Mouse (Mus musculus) forebrain, embryonic 14.5 days (tissue): ENCODE data around the gene Zim1. TPM values are rescaled to one million over a fixed set of nuclear protein-coding genes. Genes with fewer than 3 reads are reported as not detected.

Source experiments
- ATAC-seq: fragments of 200-750 bp; cut with Nextera tagmentation; 2 replicates; pipeline ENCODE4 v1.8.0; 2017; ENCODE audit warnings: mild to moderate bottlenecking, moderate library complexity
- DNase-seq: peaks from one replicate; pipeline ENCODE4 v3.0.0-alpha.2; 2015; ENCODE audit warnings: low spot score
- H3K27ac ChIP-seq: fragments of 300-500 bp; sonication (generic); 2 replicates; pipeline ENCODE4 v1.5.1; 2014; ENCODE audit warnings: low read depth, mild to moderate bottlenecking, control low read depth, low read length, moderate library complexity
- H3K27me3 ChIP-seq: fragments of 300-500 bp; sonication (generic); replicated peaks from 2 replicates; pipeline ENCODE4 v1.6.1; 2014; ENCODE audit warnings: low read length, control low read depth, mixed read lengths; ENCODE audit not compliant: control insufficient read depth, insufficient read depth
- H3K36me3 ChIP-seq: fragments of 300-500 bp; sonication (generic); 2 replicates; pipeline ENCODE4 v1.6.1; 2014; ENCODE audit warnings: low read length, control low read depth; ENCODE audit not compliant: control insufficient read depth, insufficient read depth
- H3K4me1 ChIP-seq: fragments of 300-500 bp; sonication (generic); 2 replicates; pipeline ENCODE4 v1.6.1; 2014; ENCODE audit warnings: antibody characterized with exemption, low read length, control low read depth; ENCODE audit not compliant: control insufficient read depth, insufficient read depth
- H3K4me2 ChIP-seq: fragments of 300-500 bp; sonication (generic); 2 replicates; pipeline ENCODE4 v1.6.1; 2014; ENCODE audit warnings: mild to moderate bottlenecking, control low read depth, low read length
- H3K4me3 ChIP-seq: fragments of 300-500 bp; sonication (generic); 2 replicates; pipeline ENCODE4 v1.5.1; 2014; ENCODE audit warnings: low read depth, low read length, control low read depth
- H3K9ac ChIP-seq: fragments of 300-500 bp; sonication (generic); 2 replicates; pipeline ENCODE4 v1.6.1; 2014; ENCODE audit warnings: mild to moderate bottlenecking, low read length, control low read depth, moderate library complexity
- H3K9me3 ChIP-seq: fragments of 300-500 bp; sonication (generic); replicated peaks from 2 replicates; pipeline ENCODE4 v1.6.1; 2016; ENCODE audit warnings: low read length, control low read depth, mixed read lengths; ENCODE audit not compliant: control insufficient read depth
- WGBS: fragments of 180-500 bp; shearing (Covaris S2); extraction: QIAGEN DNeasy Blood & Tissue Kit; methylation state at CpG from one replicate; pipeline ENCODE4 v1.1.7; 2014; 5-methylcytosine and 5-hydroxymethylcytosine counted together
- polyA plus RNA-seq: library from polyadenylated mRNA; unstranded; fragments of >200 nt; fragmentation: Nextera tagmentation; extraction: Ambion mirVana; gene quantifications from 2 replicates; pipeline ENCODE4 v1.2.1, GENCODE M21; 2014

Zim1 gene
- polyA plus RNA-seq, 1 experiment from 2014 or later: 4.3 TPM

DNA sequence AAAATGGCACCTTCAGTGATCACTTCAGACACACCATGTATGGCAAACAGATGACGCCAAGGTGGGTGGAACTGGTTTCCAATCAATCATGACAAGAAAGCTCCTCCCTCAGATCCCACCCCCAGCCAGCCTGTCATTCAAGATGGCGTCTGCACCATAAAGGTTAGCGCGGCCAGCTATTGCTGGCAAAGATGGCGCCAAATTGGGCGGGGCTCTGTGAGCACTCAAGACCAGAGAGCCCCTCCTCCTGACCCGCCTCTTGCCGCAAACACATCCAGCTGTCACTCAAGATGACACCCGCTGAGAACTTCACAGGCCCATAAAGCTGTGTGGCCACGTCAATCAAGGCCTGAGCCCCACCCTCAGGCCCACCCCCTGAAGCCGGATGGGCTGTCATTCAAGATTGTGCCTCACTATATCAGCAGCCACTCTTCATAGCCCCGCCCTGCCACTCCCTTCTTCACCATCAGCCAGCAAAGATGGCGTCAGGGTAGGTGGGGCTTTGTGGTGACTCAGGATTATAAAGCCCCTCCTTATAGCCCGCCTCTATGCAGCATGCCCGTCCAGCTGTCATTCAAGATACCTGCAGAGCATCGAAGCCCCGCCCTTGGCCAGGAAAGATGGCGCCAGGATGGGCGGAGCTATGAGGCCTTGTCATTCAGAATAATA is 32.1 kb upstream of the Zim1 start:
- peak overlapping the region; percentile 42 for H3K4me2 ChIP-seq
- H3K27ac ChIP-seq: peak overlapping the region; percentile 97
- H3K9ac ChIP-seq: peak overlapping the region; percentile 46; the same call in 1 of the 2 replicates
- DNase-seq: peak; percentile 99
- H3K4me3 ChIP-seq: peak overlapping the region; percentile 56
- H3K27me3 ChIP-seq: no peaks in the 10 kb centered on the region
- ATAC-seq: peak; percentile 77
- H3K4me1 ChIP-seq: no peaks in the 10 kb centered on the region
- WGBS: 50% methylated on average over 19 of the region's 19 CpGs
- H3K36me3 ChIP-seq: peaks cover 12% of the 10 kb centered on the region
- peaks cover 26% of the 10 kb centered on the region for H3K9me3 ChIP-seq

DNA sequence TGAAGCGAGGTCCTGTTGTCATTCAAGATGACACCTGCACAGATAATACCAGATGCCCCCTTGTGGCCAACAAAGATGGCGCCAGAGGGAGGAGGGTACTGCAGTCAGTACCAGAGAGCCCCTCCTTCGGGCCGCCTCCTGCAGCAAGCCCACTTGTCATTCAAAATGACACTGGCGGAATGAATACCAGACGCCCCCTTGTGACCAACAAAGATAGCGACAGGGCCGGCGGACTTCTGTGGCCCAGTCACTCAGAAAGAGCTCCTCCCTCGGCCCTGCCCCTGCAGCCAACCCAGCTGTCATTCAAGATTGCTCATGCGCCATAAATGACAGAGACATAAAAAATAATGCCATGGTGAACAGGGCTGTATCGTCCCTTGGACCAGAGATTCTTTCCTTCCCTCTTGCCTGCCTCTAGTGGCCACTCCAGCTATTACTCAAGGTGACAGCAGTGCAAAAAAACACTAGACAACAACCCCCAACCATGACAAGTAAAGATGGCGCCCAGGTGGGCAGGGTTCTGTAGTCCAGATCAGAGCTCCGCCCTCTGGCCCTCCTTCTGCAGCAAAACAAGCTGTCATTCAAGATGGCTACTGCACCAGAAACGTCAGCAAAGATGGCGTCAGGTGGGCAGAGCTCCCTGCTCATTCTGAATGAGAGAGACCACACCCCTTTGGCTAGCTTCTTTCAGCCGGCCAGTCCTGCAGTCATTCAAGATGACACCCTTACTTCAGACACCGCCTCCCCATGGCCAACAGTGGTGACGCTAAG is 31.3 kb upstream of the Zim1 start:
- H3K27ac ChIP-seq: peak overlapping the region; percentile 97
- peak overlapping the region; percentile 46 for H3K9ac ChIP-seq
- ATAC-seq: peak; percentile 64
- H3K27me3 ChIP-seq: no peaks in the 10 kb centered on the region
- H3K36me3 ChIP-seq: peaks cover 12% of the 10 kb centered on the region
- H3K4me3 ChIP-seq: peak overlapping the region; percentile 56
- DNase-seq: peak; percentile 96
- H3K9me3 ChIP-seq: peaks cover 26% of the 10 kb centered on the region
- no peaks in the 10 kb centered on the region for H3K4me1 ChIP-seq
- H3K4me2 ChIP-seq: peak overlapping the region; percentile 42
- 53% methylated on average over 19 of the region's 19 CpGs for WGBS

DNA sequence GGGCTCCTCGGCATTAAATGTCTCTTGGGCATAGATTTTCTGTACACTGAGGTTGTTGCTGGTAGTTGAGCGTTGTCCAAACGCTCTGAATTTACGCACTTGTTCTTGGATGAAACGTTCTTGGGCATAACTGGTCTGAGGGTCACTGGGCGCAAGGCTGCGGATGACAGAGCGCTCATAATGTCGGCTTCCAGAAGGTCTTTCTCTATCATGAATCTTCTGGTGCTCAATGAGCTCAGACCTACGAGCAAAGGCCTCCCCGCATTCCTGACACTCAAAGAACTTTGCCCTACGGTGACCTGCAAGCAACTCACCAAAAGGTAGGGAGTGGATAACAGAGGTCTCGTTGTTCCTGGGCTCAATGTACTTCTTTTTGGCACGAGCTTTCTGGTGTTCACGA is 13.1 kb upstream of the Zim1 start:
- Histone ChIP-seq H3K27ac (no peak overlapping the region), H3K4me3 (no peak overlapping the region), H3K27me3 (no peaks in the 10 kb centered on the region), H3K4me1 (no peaks in the 10 kb centered on the region), H3K36me3 (peaks cover 54% of the 10 kb centered on the region), H3K9me3 (no peaks in the 10 kb centered on the region), H3K4me2 (no peak overlapping the region), H3K9ac (no peak overlapping the region)
- WGBS: 95% methylated on average over 15 of the region's 15 CpGs
- no peak for DNase-seq
- no peak for ATAC-seq

DNA sequence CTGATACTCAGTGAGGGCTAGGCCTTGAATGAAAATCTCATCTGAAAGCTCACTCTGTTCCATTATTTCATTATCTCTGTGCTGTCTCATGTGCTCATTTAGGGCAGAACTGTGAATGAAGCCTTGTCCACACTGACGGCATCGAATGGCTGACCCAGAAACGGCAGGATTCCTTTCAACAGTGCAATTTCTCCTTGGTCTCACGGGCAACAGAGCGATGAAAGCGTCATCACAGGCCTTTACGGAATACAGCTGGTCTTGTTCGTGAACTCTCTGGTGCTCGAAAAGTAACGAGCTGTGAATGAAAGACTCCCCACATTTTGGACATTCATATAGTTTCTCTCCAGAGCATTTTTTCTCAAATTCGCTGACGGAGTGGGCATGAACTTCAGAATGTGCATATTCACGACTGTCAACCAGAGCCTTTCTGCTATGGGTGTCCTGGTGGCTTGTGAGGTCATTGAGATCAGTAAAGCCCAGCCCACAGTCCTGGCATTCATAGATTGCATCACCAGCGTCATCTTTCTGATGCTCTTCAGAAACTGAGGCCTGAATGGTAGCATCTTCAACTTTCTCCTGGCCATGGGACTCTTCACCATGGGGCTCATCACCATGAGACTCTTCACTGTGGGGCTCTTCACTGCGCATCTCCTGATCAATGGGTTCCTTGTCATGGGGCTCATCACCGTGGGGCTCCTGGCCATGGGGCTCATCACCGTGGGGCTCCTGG is 12.4 kb upstream of the Zim1 start:
- no peak for ATAC-seq
- no peaks in the 10 kb centered on the region for H3K9me3 ChIP-seq
- 86% methylated on average over 17 of the region's 17 CpGs for WGBS
- no peak overlapping the region for H3K4me2 ChIP-seq
- no peaks in the 10 kb centered on the region for H3K4me1 ChIP-seq
- peaks cover 50% of the 10 kb centered on the region for H3K36me3 ChIP-seq
- H3K4me3 ChIP-seq: no peak overlapping the region
- no peaks in the 10 kb centered on the region for H3K27me3 ChIP-seq
- DNase-seq: no peak
- H3K27ac ChIP-seq: no peak overlapping the region
- H3K9ac ChIP-seq: no peak overlapping the region

DNA sequence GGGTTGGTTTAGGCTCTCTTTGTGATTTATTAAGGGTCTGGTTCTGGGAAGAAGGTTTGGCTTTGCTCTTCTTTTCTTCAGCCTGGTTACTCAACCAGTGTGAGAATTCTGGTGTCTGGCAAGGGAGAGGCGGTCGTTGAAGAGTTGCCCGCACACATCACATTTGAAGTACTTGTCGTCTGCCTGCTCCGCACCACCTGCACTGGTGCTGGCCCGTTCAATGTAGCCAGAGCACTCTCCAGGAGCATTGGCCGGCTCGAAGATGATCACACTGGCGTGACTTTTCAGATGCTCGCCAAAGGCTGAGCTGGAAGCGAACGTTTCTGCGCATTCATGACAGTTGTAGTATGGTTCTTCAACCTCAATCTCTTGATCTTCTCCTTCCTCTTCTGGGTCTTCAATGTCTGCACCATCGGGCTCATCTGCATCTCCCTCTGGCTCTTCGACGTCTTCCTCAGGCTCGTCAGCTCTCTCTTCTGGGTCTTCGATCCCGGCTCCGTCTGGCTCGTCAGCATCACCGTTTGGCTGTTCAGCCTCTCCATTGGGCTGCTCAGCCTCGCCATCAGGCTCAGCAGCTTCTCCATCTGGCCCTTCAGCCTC is 11.3 kb upstream of the Zim1 start:
- Histone ChIP-seq H3K4me3 (no peak overlapping the region), H3K9ac (no peak overlapping the region), H3K4me2 (no peak overlapping the region), H3K4me1 (no peaks in the 10 kb centered on the region), H3K27me3 (no peaks in the 10 kb centered on the region), H3K36me3 (peaks cover 45% of the 10 kb centered on the region), H3K9me3 (no peaks in the 10 kb centered on the region), H3K27ac (no peak overlapping the region)
- no peak for ATAC-seq
- DNase-seq: no peak
- 96% methylated on average over 23 of the region's 23 CpGs for WGBS

DNA sequence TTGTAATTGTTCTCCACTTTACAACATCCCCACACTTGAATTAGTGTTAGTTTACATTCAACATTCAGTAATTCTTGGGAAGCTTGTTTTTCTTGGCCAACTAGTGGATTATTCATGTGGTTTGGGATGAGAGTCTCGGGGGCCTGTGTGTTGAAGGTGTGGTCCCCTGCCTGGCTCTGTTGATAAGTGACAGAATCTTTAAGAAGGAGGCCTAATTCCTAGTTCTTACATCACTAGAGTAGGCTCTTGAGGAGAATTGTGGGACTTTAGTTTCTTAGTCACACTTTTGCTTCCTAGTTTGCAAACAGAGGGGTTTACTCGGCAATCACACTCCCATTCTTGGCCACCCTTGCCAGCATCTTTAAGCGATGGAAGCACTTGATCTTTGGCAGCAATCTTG is 3.0 kb upstream of the Zim1 start:
- Histone ChIP-seq H3K4me1 (no peaks in the 10 kb centered on the region), H3K4me2 (no peak overlapping the region), H3K4me3 (no peak overlapping the region), H3K9me3 (no peaks in the 10 kb centered on the region), H3K9ac (no peak overlapping the region), H3K27ac (no peak overlapping the region), H3K27me3 (no peaks in the 10 kb centered on the region), H3K36me3 (no peaks in the 10 kb centered on the region)
- no peak for DNase-seq
- 79% methylated on average over 3 of the region's 3 CpGs for WGBS
- no peak for ATAC-seq

DNA sequence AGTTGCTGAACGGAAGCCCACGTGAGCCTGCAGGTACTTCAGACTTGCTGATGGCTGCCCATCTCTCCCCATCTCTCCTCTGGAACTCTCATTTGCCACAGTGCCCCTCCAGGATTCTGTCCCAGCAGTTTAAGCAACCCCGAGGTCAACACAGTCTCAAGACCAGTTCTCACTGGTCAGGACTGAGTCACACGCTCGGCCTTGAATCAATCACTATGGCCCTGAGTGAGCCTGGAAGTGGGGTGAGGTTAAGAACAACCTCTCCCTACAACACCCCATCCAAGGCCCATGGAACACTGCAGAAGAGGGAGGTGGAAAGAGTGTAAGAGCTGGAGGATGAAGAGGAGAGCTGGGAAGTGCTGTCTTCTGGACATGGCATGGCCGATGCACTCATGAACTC is 10.7 kb downstream of the Zim1 start:
- Histone ChIP-seq H3K9ac (no peak overlapping the region), H3K4me2 (no peak overlapping the region), H3K4me3 (no peak overlapping the region), H3K4me1 (no peaks in the 10 kb centered on the region), H3K27ac (no peak overlapping the region), H3K27me3 (no peaks in the 10 kb centered on the region), H3K36me3 (no peaks in the 10 kb centered on the region), H3K9me3 (no peaks in the 10 kb centered on the region)
- DNase-seq: no peak
- ATAC-seq: no peak
- WGBS: 95% methylated on average over 6 of the region's 6 CpGs

DNA sequence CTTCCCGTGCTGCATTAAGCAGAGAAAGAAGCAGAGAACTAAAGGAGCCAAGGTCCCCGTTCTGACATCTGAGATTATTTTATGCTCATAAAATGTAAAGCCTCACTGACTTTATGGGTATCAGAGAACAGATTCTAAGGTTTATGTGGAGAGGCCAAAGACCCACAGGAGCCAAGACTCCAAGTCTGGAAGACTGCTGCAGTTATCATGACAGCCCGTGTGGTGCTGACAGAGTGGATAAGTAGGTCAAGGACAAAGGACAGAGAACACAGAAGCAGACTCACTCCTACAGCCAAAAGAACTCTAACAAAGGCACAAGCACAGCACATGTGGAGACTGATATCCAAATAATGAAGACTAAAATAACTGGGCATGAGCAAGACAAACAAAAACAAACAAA is 29.5 kb downstream of the Zim1 start:
- no peak for ATAC-seq
- no peaks in the 10 kb centered on the region for H3K4me1 ChIP-seq
- no peak for DNase-seq
- no peaks in the 10 kb centered on the region for H3K9me3 ChIP-seq
- no peaks in the 10 kb centered on the region for H3K36me3 ChIP-seq
- H3K4me2 ChIP-seq: no peak overlapping the region
- no peak overlapping the region for H3K4me3 ChIP-seq
- WGBS: 83% methylated on average over 3 of the region's 3 CpGs
- no peak overlapping the region for H3K27ac ChIP-seq
- H3K27me3 ChIP-seq: no peaks in the 10 kb centered on the region
- no peak overlapping the region for H3K9ac ChIP-seq
